Mouse (Mus musculus): ENCODE data around the gene Krtap4-16. TPM values are rescaled to one million over a fixed set of nuclear protein-coding genes. Genes with fewer than 3 reads are reported as not detected.

The Krtap4-16 gene
- polyA plus RNA-seq, 1 experiment from 2014 or later = not detected

Other genes with a start within 250 kb of the Krtap4-16 start
- not detected in 3 replicates for gene Gm11938, start 248.3 kb downstream of the Krtap4-16 start, polyA plus RNA-seq (2018)
- gene Gm11937, start 241.4 kb downstream of the Krtap4-16 start, polyA plus RNA-seq (2018) = not detected in 3 replicates
- not detected in 3 replicates for gene Krtap2-4, start 236.8 kb downstream of the Krtap4-16 start, polyA plus RNA-seq (2018)
- not detected in 3 replicates for gene Gm11562, start 231.2 kb downstream of the Krtap4-16 start, polyA plus RNA-seq (2018)
- gene Krtap4-1, start 223.4 kb downstream of the Krtap4-16 start, polyA plus RNA-seq (2018) = not detected in 3 replicates
- not detected in 3 replicates for gene Krtap4-2, start 216.5 kb downstream of the Krtap4-16 start, polyA plus RNA-seq (2018)
- gene Krtap4-7, start 207.5 kb downstream of the Krtap4-16 start, polyA plus RNA-seq (2018) = not detected in 3 replicates
- gene Gm11555, start 201.4 kb downstream of the Krtap4-16 start, polyA plus RNA-seq (2018) = not detected in 3 replicates
- not detected in 3 replicates for gene Gm11563, start 192.6 kb downstream of the Krtap4-16 start, polyA plus RNA-seq (2018)
- gene Krtap4-6, start 185.6 kb downstream of the Krtap4-16 start, polyA plus RNA-seq (2018) = not detected in 3 replicates
- gene Gm14190, start 160.9 kb downstream of the Krtap4-16 start, polyA plus RNA-seq (2018) = not detected in 3 replicates
- not detected in 3 replicates for gene Gm14180, start 117.3 kb downstream of the Krtap4-16 start, polyA plus RNA-seq (2018)
- gene Gm11595, start 78.7 kb downstream of the Krtap4-16 start, polyA plus RNA-seq (2018) = not detected in 3 replicates
- not detected in 3 replicates for gene Krtap4-8, start 70.9 kb downstream of the Krtap4-16 start, polyA plus RNA-seq (2018)
- gene Krtap4-9, start 66.4 kb downstream of the Krtap4-16 start, polyA plus RNA-seq (2018) = not detected in 3 replicates
- gene Gm11596, start 58.1 kb downstream of the Krtap4-16 start, polyA plus RNA-seq (2018) = not detected in 3 replicates
- gene Gm11569, start 52.7 kb downstream of the Krtap4-16 start, polyA plus RNA-seq (2018) = not detected in 3 replicates
- gene Gm11554, start 47.2 kb downstream of the Krtap4-16 start, polyA plus RNA-seq (2018) = not detected in 3 replicates
- not detected in 3 replicates for gene Krtap4-13, start 41.7 kb downstream of the Krtap4-16 start, polyA plus RNA-seq (2018)
- gene Gm11564, start 35.9 kb downstream of the Krtap4-16 start, polyA plus RNA-seq (2018) = not detected in 3 replicates
- gene 2300003K06Rik, start 13.5 kb downstream of the Krtap4-16 start, polyA plus RNA-seq (2018) = not detected in 3 replicates
- gene Gm11568, start 6.3 kb upstream of the Krtap4-16 start, polyA plus RNA-seq (2018) = not detected in 3 replicates
- gene Gm11559, start 12.9 kb upstream of the Krtap4-16 start, polyA plus RNA-seq (2018) = not detected in 3 replicates
- not detected in 3 replicates for gene Krtap9-1, start 21.8 kb upstream of the Krtap4-16 start, polyA plus RNA-seq (2018)
- gene Gm11567, start 27.6 kb upstream of the Krtap4-16 start, polyA plus RNA-seq (2018) = not detected in 3 replicates
- not detected in 3 replicates for gene Krtap31-1, start 56.3 kb upstream of the Krtap4-16 start, polyA plus RNA-seq (2018)
- not detected in 3 replicates for gene Gm11565, start 63.1 kb upstream of the Krtap4-16 start, polyA plus RNA-seq (2018)
- gene Krtap31-2, start 84.7 kb upstream of the Krtap4-16 start, polyA plus RNA-seq (2018) = not detected in 3 replicates
- not detected in 3 replicates for gene Krtap9-5, start 96.9 kb upstream of the Krtap4-16 start, polyA plus RNA-seq (2018)
- gene Krtap29-1, start 127.4 kb upstream of the Krtap4-16 start, polyA plus RNA-seq (2018) = not detected in 3 replicates
- gene Krtap16-1, start 135.0 kb upstream of the Krtap4-16 start, polyA plus RNA-seq (2018) = not detected in 3 replicates
- not detected in 3 replicates for gene Krtap17-1, start 142.4 kb upstream of the Krtap4-16 start, polyA plus RNA-seq (2018)
- not detected in 3 replicates for gene Krt33a, start 164.6 kb upstream of the Krtap4-16 start, polyA plus RNA-seq (2018)
- gene Krt33b, start 178.3 kb upstream of the Krtap4-16 start, polyA plus RNA-seq (2018) = not detected in 3 replicates
- not detected in 3 replicates for gene Krt34, start 189.9 kb upstream of the Krtap4-16 start, polyA plus RNA-seq (2018)
- gene Krt31, start 198.9 kb upstream of the Krtap4-16 start, polyA plus RNA-seq (2018) = not detected in 3 replicates
- gene Krt32, start 236.6 kb upstream of the Krtap4-16 start, polyA plus RNA-seq (2018) = not detected in 3 replicates
- not detected in 3 replicates for gene Krt35, start 244.6 kb upstream of the Krtap4-16 start, polyA plus RNA-seq (2018)

All from macrophage (primary cell).